17 mouse cellular contexts compared by ENCODE assay signal in genomic region chr10:111216111-111216510, GRCm38 (mm10).
"Had no signal": no experiment of that assay in that cellular context is flagged by ENCODE, and none has a peak within 500 bp of the region (broad histone marks: within the 10 kb centered on the region; RNA-seq: fewer than 3 reads in every experiment).

No protein-coding gene starts in this region.

- H3K4me2 ChIP-seq: lung, embryonic 15.5 days; midbrain, embryonic 12.5 days; midbrain, embryonic 15.5 days; neural tube, embryonic 12.5 days; stomach, embryonic 15.5 days had no signal

- H3K9ac ChIP-seq: liver, postnatal 0 days; lung, embryonic 15.5 days; midbrain, embryonic 12.5 days; midbrain, embryonic 15.5 days; neural tube, embryonic 12.5 days; stomach, embryonic 15.5 days had no signal

- H3K36me3 ChIP-seq: lung, embryonic 15.5 days; midbrain, embryonic 12.5 days; midbrain, embryonic 15.5 days; neural tube, embryonic 12.5 days; stomach, embryonic 15.5 days had no signal

- DNase-seq: liver, postnatal 0 days; lung, adult 2 months; lung, postnatal 14 days; lung, postnatal 36 days; right cerebral cortex, postnatal 14 days; thymus, adult 2 months; thymus, postnatal 25 days; thymus, postnatal 4 days had no signal

- H3K9me3 ChIP-seq: lung, embryonic 15.5 days; megakaryocyte, embryonic 14.5 days; midbrain, embryonic 12.5 days; midbrain, embryonic 15.5 days; neural tube, embryonic 12.5 days; stomach, embryonic 15.5 days had no signal

- H3K27me3 ChIP-seq: lung, embryonic 15.5 days; megakaryocyte, embryonic 14.5 days; midbrain, embryonic 12.5 days; midbrain, embryonic 15.5 days; neural tube, embryonic 12.5 days; stomach, embryonic 15.5 days had no signal

- ATAC-seq: liver, postnatal 0 days; lung, postnatal 0 days; midbrain, embryonic 15.5 days had no signal

- H3K27ac ChIP-seq: lung, embryonic 15.5 days; macrophage; midbrain, embryonic 12.5 days; midbrain, embryonic 15.5 days; neural tube, embryonic 12.5 days; stomach, embryonic 15.5 days; stomach, postnatal 0 days had no signal

- H3K4me1 ChIP-seq: midbrain, embryonic 12.5 days; midbrain, embryonic 15.5 days; neural tube, embryonic 12.5 days; stomach, embryonic 15.5 days had no signal

- H3K4me3 ChIP-seq: lung, embryonic 15.5 days; midbrain, embryonic 12.5 days; midbrain, embryonic 15.5 days; neural tube, embryonic 12.5 days; stomach, embryonic 15.5 days had no signal
